Mouse (Mus musculus) heart, embryonic 16.5 days (tissue): ENCODE measurements around the gene Camk2n1. TPM values are rescaled to one million over a fixed set of nuclear protein-coding genes. Genes with fewer than 3 reads are reported as not detected.

Source experiments
- polyA plus RNA-seq: library from polyadenylated mRNA; unstranded; fragments of >200 nt; fragmentation: Nextera tagmentation; extraction: Ambion mirVana; gene quantifications from 2 replicates; pipeline ENCODE4 v1.2.1, GENCODE M21; 2015

The Camk2n1 gene
- polyA plus RNA-seq, 1 experiment from 2014 or later: 0.97 TPM

Other genes with a start within 250 kb of the Camk2n1 start
- 98.6 and 105 TPM in 2 replicates for gene Hp1bp3, start 238.0 kb upstream of the Camk2n1 start, polyA plus RNA-seq
- gene Sh2d5, start 203.9 kb upstream of the Camk2n1 start, polyA plus RNA-seq: 0.15 and 0.26 TPM in 2 replicates
- gene Kif17, start 203.9 kb upstream of the Camk2n1 start, polyA plus RNA-seq: 0.68 and 0.99 TPM in 2 replicates
- gene Ddost, start 149.6 kb upstream of the Camk2n1 start, polyA plus RNA-seq: 247 and 263 TPM in 2 replicates
- 70.9 and 79.8 TPM in 2 replicates for gene Pink1, start 128.0 kb upstream of the Camk2n1 start, polyA plus RNA-seq
- 7.3 and 10.3 TPM in 2 replicates for gene Cda, start 86.3 kb upstream of the Camk2n1 start, polyA plus RNA-seq
- gene Fam43b, start 57.8 kb upstream of the Camk2n1 start, polyA plus RNA-seq: 0.10 and 0.20 TPM in 2 replicates
- 22.3 and 24.5 TPM in 2 replicates for gene Mul1, start 19.6 kb upstream of the Camk2n1 start, polyA plus RNA-seq
- gene Vwa5b1, start 181.6 kb downstream of the Camk2n1 start, polyA plus RNA-seq: 0.08 TPM in 1 of 2 replicates, not detected in the other